Mouse (Mus musculus) inflammation-experienced regulatory T-cells, adult 16 weeks (primary cell): ENCODE measurements around the gene LTO1. TPM values are rescaled to one million over a fixed set of nuclear protein-coding genes. Genes with fewer than 3 reads are reported as not detected.

Experiments
- polyA plus RNA-seq: library from polyadenylated mRNA; unstranded; fragments of 100-300 nt; shearing (Covaris generic); gene quantifications from one replicate; pipeline ENCODE4 v1.2.1, GENCODE M21; 2017

The LTO1 gene
- 31.8 TPM for polyA plus RNA-seq

GRCm38 (mm10) chr7:144914948-144915750 lies at the start of gene LTO1:
Gene LTO1, plus strand, starts transcription at chr7:144915100.

GRCm38 (mm10) chr7:144896294-144897218 lies 18.3 kb upstream of the LTO1 start, which contains the start of gene Fgf15:
Gene Fgf15, plus strand, starts transcription at chr7:144896531.

GRCm38 (mm10) chr7:144939344-144940002 lies 24.6 kb downstream of the LTO1 start, which contains the start of gene Ccnd1:
Gene Ccnd1, minus strand, starts transcription at chr7:144939925.

Other genes starting within 250 kb of the LTO1 start
- gene Ano1, start 163.1 kb upstream of the LTO1 start, polyA plus RNA-seq = not detected
- gene Fgf3, start 77.0 kb upstream of the LTO1 start, polyA plus RNA-seq = not detected
- not detected for gene Fgf4, start 67.7 kb upstream of the LTO1 start, polyA plus RNA-seq
- not detected for gene Fgf15, start 18.6 kb upstream of the LTO1 start, polyA plus RNA-seq
- 0.35 TPM for gene Ccnd1, start 24.8 kb downstream of the LTO1 start, polyA plus RNA-seq